Mouse (Mus musculus): Measurements from ENCODE around the gene 3110009E18Rik. TPM values are rescaled to one million over a fixed set of nuclear protein-coding genes. Genes with fewer than 3 reads are reported as not detected.

The 3110009E18Rik gene
- total and polyA plus RNA-seq, 3 experiments, result 15.1 to 16.5 TPM; not detected in 1

DNA sequence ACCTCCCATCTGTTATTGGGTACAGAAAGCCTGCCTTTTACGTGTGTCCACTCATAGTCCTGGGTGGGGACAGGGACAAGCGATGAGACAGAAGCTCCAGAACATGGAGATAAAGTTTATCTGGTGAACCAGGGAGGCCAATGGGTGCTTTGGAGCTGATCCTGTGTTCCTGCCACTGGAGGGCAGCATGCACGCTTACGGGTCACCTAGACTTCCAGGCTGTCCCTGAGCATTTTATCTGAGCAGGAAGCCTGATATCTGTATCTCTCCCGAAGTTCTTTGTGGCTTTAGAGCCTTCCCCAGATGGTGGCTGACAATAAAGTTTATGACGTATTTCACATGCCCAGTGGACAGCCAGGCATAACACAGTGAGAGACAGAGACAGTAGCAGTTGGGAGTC is 110.3 kb downstream of the 3110009E18Rik start:
- Histone ChIP-seq H3K4me3 (ENCODE audit: control insufficient read depth in 1 of 2, insufficient read depth in 1 of 2, low read depth in 2 of 2, low read length in 2 of 2) (no peak overlapping the region), H3K27ac (ENCODE audit: control insufficient read depth, low read depth, low read length) (peak overlapping the region; percentile 39; the same call in 1 of the 2 replicates), H3K9me3 (replicated peaks; ENCODE audit: insufficient read depth, low read length) (no peaks in the 10 kb centered on the region), H3K4me1 (ENCODE audit: control insufficient read depth in 1 of 2, insufficient read depth in 2 of 2, low read length in 2 of 2) (peaks cover 2 to 14% of the 10 kb centered on the region in 2 experiments; a peak in 3 of 4 replicates), H3K36me3 (ENCODE audit: control insufficient read depth in 1 of 2, insufficient read depth in 2 of 2, low read length in 2 of 2) (peaks cover 7 to 11% of the 10 kb centered on the region in 2 experiments), H3K79me2 (ENCODE audit: control insufficient read depth, insufficient read depth, low read length, poor library complexity) (no peaks in the 10 kb centered on the region), H3K27me3 (ENCODE audit: control insufficient read depth in 1 of 2, insufficient read depth in 2 of 2, low read length in 2 of 2) (no peaks in the 10 kb centered on the region), H3K9ac (ENCODE audit: control insufficient read depth, low read depth, low read length, poor library complexity, severe bottlenecking) (no peak overlapping the region)
- TF ChIP-seq GATA1 (IDR thresholded peaks at IDR 0.05; ENCODE audit: low read depth, low read length), result peak; percentile 78
- TF ChIP-seq RAD21 (IDR thresholded peaks at IDR 0.05; ENCODE audit: low read depth, low read length), result peak; percentile 55
- no peak for TF ChIP-seq POLR2AphosphoS5 (IDR thresholded peaks at IDR 0.05; ENCODE audit: borderline replicate concordance, low read depth, low read length)
- 0 out of 2 replicates have a peak, but pooled peaks have one; percentile 33 for TF ChIP-seq MXI1 (IDR thresholded peaks at IDR 0.05; ENCODE audit: low read depth, low read length)
- TF ChIP-seq ZC3H11A (IDR thresholded peaks at IDR 0.05; ENCODE audit: low read depth, low read length), result peak; percentile 43
- 0 out of 2 replicates have a peak, but pooled peaks have one; percentile 14 for TF ChIP-seq TAL1 (IDR thresholded peaks at IDR 0.05; ENCODE audit: low read length)
- peak; percentile 33; the same call in 1 of the 2 replicates for TF ChIP-seq RCOR1 (IDR thresholded peaks at IDR 0.05; ENCODE audit: low read depth, low read length)
- TF ChIP-seq ETS1 (IDR thresholded peaks at IDR 0.05; ENCODE audit: low read depth, low read length), result peak; percentile 87
- no peak for TF ChIP-seq POLR2A (IDR thresholded peaks at IDR 0.05; ENCODE audit: control insufficient read depth in 1 of 2, insufficient read depth in 1 of 2, low read depth in 1 of 2, low read length in 2 of 2, poor library complexity in 1 of 2)
- TF ChIP-seq SIN3A (IDR thresholded peaks at IDR 0.05; ENCODE audit: low read length), result peak; percentile 47
- TF ChIP-seq EP300 (IDR thresholded peaks at IDR 0.05; ENCODE audit: low read depth in 1 of 2, low read length in 2 of 2), result peak; percentile 66 to 71
- no peak for TF ChIP-seq MEF2A (IDR thresholded peaks at IDR 0.05; ENCODE audit: extremely low read depth, insufficient replicate concordance, low read depth, low read length, poor library complexity, severe bottlenecking)
- TF ChIP-seq SMC3 (IDR thresholded peaks at IDR 0.05; ENCODE audit: low read depth, low read length), result peak; percentile 70
- TF ChIP-seq MYB (IDR thresholded peaks at IDR 0.05; ENCODE audit: low read depth, low read length), result no peak
- peak; percentile 74 for TF ChIP-seq TCF12 (IDR thresholded peaks at IDR 0.05; ENCODE audit: low read depth, low read length)
- peak; percentile 52 to 80 (median 70) for TF ChIP-seq CTCF (IDR thresholded peaks at IDR 0.05 in 2 of 3, conservative IDR thresholded peaks at IDR 0.05 in 1 of 3; ENCODE audit: control insufficient read depth in 1 of 3, insufficient read depth in 1 of 3, low read depth in 2 of 3, low read length in 3 of 3, poor library complexity in 1 of 3, severe bottlenecking in 1 of 3)
- TF ChIP-seq ZKSCAN1 (IDR thresholded peaks at IDR 0.05; ENCODE audit: low read depth, low read length), result no peak
- TF ChIP-seq MAX (IDR thresholded peaks at IDR 0.05; ENCODE audit: low read length), result no peak
- no peak for TF ChIP-seq ZNF384 (IDR thresholded peaks at IDR 0.05; ENCODE audit: low read depth, low read length)
- no peak for TF ChIP-seq ELF1 (IDR thresholded peaks at IDR 0.05; ENCODE audit: low read depth, low read length)
- 0 out of 2 replicates have a peak, but pooled peaks have one; percentile 21 for TF ChIP-seq NRF1 (IDR thresholded peaks at IDR 0.05; ENCODE audit: insufficient read depth, low read depth, low read length, poor library complexity, severe bottlenecking)
- peak; percentile 61 for DNase-seq (ENCODE audit: low read depth, low spot score)
